Mouse (Mus musculus): ENCODE data around the gene Vcp.
A peak's percentile ranks its signal among the peaks of the same experiment; 100 is the strongest.

DNA sequence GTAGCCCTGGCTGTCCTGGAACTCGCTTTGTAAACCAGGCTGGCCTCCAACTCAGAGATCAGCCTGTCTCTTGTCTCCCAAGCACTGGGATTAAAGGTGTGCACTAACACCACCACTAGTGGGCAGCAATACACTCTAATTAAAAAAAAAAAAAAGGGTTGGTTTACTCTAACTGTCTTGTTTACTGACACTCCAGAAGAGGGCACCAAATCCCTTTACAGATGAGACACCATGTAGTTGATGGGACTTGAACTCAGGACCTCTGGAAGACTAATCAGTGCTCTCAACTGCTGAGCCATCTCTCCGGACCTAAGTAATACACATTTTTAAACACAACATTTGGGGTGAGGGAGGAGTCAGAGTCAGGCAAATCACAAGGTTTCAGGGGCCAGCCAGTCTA lies 5.5 kb upstream of the Vcp start:
- peak; percentile 48 for TF ChIP-seq CTCF (IDR thresholded peaks at IDR 0.05; ENCODE audit: low read depth, low read length)
- no peak for TF ChIP-seq TAL1 (conservative IDR thresholded peaks at IDR 0.05; ENCODE audit: low read depth, low read length)
- TF ChIP-seq POLR2AphosphoS5 (IDR thresholded peaks at IDR 0.05; ENCODE audit: insufficient replicate concordance, low read depth, low read length) = no peak
